Mouse (Mus musculus): ENCODE measurements around the gene Hist3h2ba. TPM values are rescaled to one million over a fixed set of nuclear protein-coding genes. Genes with fewer than 3 reads are reported as not detected.

The Hist3h2ba gene
- polyA plus RNA-seq, 1 experiment from 2014 or later, result 154 TPM

DNA sequence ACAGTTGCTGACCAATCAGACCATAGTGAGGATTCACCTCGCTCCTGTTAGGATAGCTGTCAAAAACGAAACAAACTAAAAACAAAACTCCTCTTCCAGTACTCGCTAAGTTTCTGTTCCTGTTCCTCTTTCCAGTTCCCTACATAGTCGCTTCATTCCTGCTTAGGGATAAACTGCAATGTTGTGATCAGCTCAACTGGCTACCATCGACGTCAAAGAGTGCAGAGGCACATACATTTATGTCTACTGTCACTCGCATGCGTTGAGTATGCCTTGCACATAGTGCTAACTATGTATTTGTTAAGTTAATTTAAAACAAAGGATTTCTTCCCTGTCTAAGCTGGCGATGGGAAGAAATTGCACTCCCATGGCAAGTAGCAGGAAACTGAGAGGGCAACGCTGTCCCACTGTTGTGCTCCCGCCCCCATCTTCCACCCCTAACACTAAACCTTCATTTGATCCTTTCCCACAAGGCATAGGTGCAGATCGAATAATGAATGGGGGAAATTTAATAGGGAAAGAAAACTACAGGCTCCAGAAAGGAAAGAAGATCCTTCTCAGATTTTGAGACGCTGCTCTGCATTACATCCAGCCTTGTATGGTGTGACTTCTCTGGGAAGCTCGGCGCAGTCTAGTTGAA, 10.6 kb downstream of the Hist3h2ba start:
- H3K27ac ChIP-seq, result peak overlapping the region; percentile 77
- H3K4me1 ChIP-seq, result peaks cover 41% of the 10 kb centered on the region
- H3K9me3 ChIP-seq (replicated peaks), result peaks cover 4% of the 10 kb centered on the region; the same call in 1 of the 2 replicates
- no peak for ATAC-seq (ENCODE audit: low FRiP score)
- H3K27me3 ChIP-seq, result peaks cover 18% of the 10 kb centered on the region
- 0 out of 2 replicates have a peak, but pooled peaks cover 4% of the 10 kb centered on the region for H3K36me3 ChIP-seq
- H3K9ac ChIP-seq, result peak overlapping the region; percentile 44; the same call in 1 of the 2 replicates
- 38% methylated on average over 15 of the region's 15 CpGs for WGBS
- H3K4me2 ChIP-seq (replicated peaks), result peak overlapping the region; percentile 53
- peak overlapping the region; percentile 44 for H3K4me3 ChIP-seq

DNA sequence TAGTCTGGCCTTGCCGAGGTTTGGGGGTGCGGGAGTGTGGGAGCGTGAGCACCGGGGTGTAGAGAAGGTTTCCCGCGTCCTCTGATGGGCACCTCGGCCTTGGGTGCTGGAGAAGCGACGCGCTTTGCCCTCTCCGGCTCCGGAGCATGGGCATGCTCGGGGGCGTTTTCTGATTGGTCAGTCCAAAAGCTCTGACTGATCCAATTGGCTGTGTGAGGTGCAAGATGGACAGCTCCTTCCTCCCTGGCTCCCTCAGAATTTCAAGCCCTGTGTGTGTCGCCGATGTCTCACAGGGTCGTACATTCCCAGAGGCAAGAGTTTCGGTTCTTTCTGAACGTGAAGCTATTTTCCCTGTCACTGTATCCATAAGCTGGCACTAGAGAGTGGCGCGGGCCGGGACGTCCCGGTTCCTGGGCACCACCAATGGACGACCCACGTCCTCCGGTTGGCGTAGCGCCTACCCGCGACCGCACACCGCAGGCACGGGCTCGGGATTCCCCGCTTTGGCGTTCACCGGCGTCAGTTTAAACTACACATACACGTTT, 11.3 kb downstream of the Hist3h2ba start:
- Histone ChIP-seq H3K4me2 (replicated peaks) (peak overlapping the region; percentile 53), H3K27ac (peak overlapping the region; percentile 77), H3K27me3 (peaks cover 18% of the 10 kb centered on the region), H3K36me3 (0 out of 2 replicates have a peak, but pooled peaks cover 4% of the 10 kb centered on the region), H3K9me3 (replicated peaks) (peaks cover 4% of the 10 kb centered on the region; the same call in 1 of the 2 replicates), H3K9ac (peak overlapping the region; percentile 44), H3K4me1 (peaks cover 45% of the 10 kb centered on the region), H3K4me3 (peak overlapping the region; percentile 44)
- peak; percentile 85 for ATAC-seq (ENCODE audit: low FRiP score)
- WGBS, result 4% methylated on average over 40 of the region's 40 CpGs

DNA sequence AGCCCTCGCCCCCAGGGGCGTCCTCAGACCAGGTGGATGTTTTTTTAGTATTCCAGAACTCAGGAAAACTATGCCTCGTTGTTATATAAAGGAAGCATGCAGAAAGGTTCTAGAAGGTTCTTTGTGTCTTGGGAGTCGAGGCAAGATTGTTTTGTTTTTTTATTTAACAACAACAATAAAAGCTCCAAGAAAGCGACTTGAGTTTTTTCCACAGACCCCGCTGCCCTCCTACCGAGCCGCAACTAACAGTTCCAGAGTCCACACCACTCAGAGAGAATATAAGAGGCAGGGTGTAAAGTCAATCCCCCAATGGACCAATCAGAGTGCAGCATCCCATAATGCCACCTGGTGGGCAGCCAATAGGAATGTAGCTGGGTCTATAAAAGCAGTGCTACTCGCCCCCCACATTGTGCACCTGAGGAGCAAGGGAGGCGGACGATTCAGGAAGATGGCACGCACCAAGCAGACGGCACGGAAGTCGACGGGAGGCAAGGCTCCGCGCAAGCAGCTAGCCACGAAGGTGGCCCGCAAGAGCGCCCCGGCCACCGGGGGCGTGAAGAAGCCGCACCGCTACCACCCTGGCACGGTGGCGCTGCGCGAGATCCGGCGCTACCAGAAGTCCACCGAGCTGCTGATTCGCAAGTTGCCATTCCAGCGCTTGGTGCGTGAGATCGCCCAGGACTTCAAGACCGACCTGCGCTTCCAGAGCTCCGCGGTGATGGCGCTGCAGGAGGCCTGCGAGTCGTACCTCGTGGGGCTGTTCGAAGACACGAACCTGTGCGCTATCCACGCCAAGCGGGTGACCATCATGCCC, 12.9 kb downstream of the Hist3h2ba start:
- H3K36me3 ChIP-seq, result 0 out of 2 replicates have a peak, but pooled peaks cover 4% of the 10 kb centered on the region
- no peak for ATAC-seq (ENCODE audit: low FRiP score)
- H3K9me3 ChIP-seq (replicated peaks), result peaks cover 4% of the 10 kb centered on the region; the same call in 1 of the 2 replicates
- no peak overlapping the region for H3K9ac ChIP-seq
- 58% methylated on average over 50 of the region's 50 CpGs for WGBS
- H3K4me3 ChIP-seq, result no peak overlapping the region
- H3K27ac ChIP-seq, result no peak overlapping the region
- peaks cover 18% of the 10 kb centered on the region for H3K27me3 ChIP-seq
- H3K4me2 ChIP-seq (replicated peaks), result no peak overlapping the region
- H3K4me1 ChIP-seq, result peaks cover 41% of the 10 kb centered on the region

DNA sequence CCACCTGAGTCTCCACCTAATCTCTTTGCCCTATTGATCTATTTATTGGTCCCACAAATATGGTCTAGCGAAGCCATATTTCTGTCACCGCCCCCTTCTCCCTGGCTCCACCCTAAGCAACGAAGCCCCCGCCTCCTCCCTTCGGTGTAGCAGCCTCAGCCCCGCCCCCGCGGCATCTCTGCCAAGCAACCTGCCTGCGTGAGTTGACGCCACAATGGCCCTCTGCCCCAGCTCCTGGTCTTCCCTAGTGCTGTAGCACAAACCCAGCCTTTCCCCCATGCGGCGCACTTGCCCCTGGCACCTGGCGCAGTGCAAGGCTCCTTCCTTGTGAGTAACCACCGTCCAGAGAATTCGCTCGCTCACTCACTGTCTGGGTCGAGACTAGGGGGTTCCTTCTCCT, 14.8 kb downstream of the Hist3h2ba start:
- no peak for ATAC-seq (ENCODE audit: low FRiP score)
- H3K27ac ChIP-seq, result no peak overlapping the region
- WGBS, result 40% methylated on average over 17 of the region's 17 CpGs
- no peak overlapping the region for H3K4me2 ChIP-seq (replicated peaks)
- no peak overlapping the region for H3K9ac ChIP-seq
- no peak overlapping the region for H3K4me3 ChIP-seq
- peaks cover 4% of the 10 kb centered on the region; the same call in 1 of the 2 replicates for H3K9me3 ChIP-seq (replicated peaks)
- H3K4me1 ChIP-seq, result peaks cover 21% of the 10 kb centered on the region
- H3K36me3 ChIP-seq, result peaks cover 6% of the 10 kb centered on the region
- peaks cover 18% of the 10 kb centered on the region for H3K27me3 ChIP-seq

DNA sequence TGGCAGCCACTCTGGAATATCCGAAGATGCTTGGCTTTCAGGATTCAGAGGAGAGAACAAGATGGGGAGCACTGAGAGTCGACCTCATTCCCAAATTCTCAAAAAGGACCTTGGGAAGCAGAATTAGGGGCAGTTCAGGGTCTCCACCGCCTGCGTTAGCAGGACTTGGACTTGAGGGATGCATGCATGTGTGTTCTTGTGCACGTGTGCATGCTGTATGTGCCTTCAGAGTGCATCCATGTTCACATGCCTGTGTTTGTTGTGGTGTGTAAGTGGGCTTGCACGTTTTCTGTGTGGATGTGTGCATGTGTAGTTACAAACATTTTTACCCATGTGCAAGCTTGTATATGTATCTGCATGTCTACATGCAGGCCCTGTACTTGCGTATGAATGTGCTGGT, 15.5 kb downstream of the Hist3h2ba start:
- peaks cover 7% of the 10 kb centered on the region for H3K36me3 ChIP-seq
- WGBS, result 86% methylated on average over 7 of the region's 7 CpGs
- H3K9me3 ChIP-seq (replicated peaks), result peaks cover 4% of the 10 kb centered on the region; the same call in 1 of the 2 replicates
- no peak overlapping the region for H3K4me3 ChIP-seq
- ATAC-seq (ENCODE audit: low FRiP score), result no peak
- no peak overlapping the region for H3K27ac ChIP-seq
- peaks cover 17% of the 10 kb centered on the region for H3K4me1 ChIP-seq
- H3K4me2 ChIP-seq (replicated peaks), result no peak overlapping the region
- H3K27me3 ChIP-seq, result peaks cover 18% of the 10 kb centered on the region
- H3K9ac ChIP-seq, result no peak overlapping the region

DNA sequence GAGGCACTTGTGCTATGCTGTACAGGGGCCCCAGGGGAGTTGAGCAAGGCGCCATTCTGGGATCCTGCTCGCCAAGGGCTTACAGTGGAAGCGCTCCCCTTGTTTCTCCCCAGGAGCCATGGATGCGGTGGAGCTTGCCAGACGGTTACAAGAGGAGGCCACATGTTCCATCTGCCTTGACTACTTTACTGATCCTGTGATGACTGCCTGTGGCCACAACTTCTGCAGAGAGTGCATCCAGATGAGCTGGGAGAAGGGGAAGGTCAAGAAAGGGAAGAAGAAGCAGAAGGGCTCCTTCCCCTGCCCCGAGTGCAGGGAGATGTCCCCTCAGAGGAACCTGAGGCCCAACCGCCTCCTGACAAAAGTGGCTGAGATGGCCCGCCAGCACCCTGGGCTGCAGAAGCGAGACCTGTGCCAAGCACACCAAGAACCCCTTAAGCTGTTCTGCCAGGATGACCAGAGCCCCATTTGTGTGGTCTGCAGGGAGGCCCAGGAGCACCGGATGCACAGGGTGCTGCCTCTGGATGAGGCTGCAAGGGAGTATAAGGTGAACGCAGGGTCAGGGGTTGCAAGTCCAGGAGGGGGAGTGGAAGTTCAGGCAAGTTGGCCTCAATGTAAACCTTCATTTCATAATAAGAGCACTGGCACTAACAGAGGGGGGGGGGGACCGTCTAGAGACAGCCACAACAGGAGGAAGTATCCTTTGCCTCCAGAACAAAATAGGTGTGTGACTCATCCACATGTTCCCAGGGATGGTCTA, 16.5 kb downstream of the Hist3h2ba start:
- Histone ChIP-seq H3K27me3 (peaks cover 18% of the 10 kb centered on the region), H3K27ac (no peak overlapping the region), H3K36me3 (peaks cover 15% of the 10 kb centered on the region), H3K9me3 (replicated peaks) (peaks cover 4% of the 10 kb centered on the region; the same call in 1 of the 2 replicates), H3K4me2 (replicated peaks) (no peak overlapping the region), H3K9ac (no peak overlapping the region), H3K4me3 (no peak overlapping the region), H3K4me1 (peaks cover 13% of the 10 kb centered on the region)
- ATAC-seq (ENCODE audit: low FRiP score), result peak; percentile 17; the same call in 1 of the 2 replicates
- WGBS, result 44% methylated on average over 12 of the region's 12 CpGs

DNA sequence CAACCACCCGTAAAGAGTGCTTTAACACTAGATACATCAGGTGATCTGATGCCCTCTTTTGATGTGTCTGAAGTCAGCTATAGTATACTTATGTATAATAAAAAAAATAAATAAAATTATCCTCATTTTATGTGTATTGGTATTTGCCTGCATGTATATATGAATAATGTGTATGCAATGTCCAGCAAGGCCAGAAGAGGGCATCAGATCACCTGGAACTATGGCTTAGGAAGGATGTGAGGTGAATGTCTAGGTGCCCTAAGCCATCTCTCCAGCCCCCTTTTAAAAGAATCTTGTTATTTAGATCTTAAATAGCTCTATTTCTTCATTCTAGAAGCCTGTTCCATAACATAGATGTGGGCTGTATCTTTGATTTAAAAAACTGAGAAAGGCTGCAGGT, 18.6 kb downstream of the Hist3h2ba start:
- WGBS, result 95% methylated on average over 1 of the region's 1 CpGs
- H3K27me3 ChIP-seq, result peaks cover 9% of the 10 kb centered on the region
- peaks cover 29% of the 10 kb centered on the region for H3K36me3 ChIP-seq
- H3K9ac ChIP-seq, result no peak overlapping the region
- no peak overlapping the region for H3K4me2 ChIP-seq (replicated peaks)
- ATAC-seq (ENCODE audit: low FRiP score), result no peak
- H3K27ac ChIP-seq, result no peak overlapping the region
- H3K4me3 ChIP-seq, result no peak overlapping the region
- peaks cover 13% of the 10 kb centered on the region for H3K4me1 ChIP-seq
- no peaks in the 10 kb centered on the region for H3K9me3 ChIP-seq (replicated peaks)

DNA sequence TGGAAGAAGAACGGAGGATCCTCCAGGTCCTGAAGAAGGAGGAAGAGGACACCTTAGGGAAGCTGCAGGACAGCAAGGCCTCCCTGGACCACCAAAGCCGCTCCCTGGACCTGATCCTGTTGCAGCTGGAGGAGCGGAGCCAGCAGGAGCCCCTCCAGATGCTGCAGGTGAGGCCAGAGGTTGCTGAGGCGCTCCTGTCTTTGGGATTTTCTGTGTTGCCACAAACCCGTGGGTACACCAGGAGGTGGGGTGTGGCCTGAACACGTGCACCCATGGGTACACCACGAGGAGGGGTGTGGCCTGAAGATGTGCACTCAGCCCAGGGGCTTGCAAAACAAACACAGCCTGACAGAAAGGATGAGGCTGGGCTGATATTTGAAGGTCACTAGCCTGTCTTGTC, 19.8 kb downstream of the Hist3h2ba start:
- no peaks in the 10 kb centered on the region for H3K9me3 ChIP-seq (replicated peaks)
- ATAC-seq (ENCODE audit: low FRiP score), result no peak
- no peaks in the 10 kb centered on the region; the same call in 1 of the 2 replicates for H3K27me3 ChIP-seq
- H3K27ac ChIP-seq, result no peak overlapping the region
- H3K9ac ChIP-seq, result no peak overlapping the region
- peaks cover 29% of the 10 kb centered on the region for H3K36me3 ChIP-seq
- H3K4me1 ChIP-seq, result peaks cover 10% of the 10 kb centered on the region
- 80% methylated on average over 7 of the region's 7 CpGs for WGBS
- no peak overlapping the region for H3K4me2 ChIP-seq (replicated peaks)
- H3K4me3 ChIP-seq, result no peak overlapping the region

DNA sequence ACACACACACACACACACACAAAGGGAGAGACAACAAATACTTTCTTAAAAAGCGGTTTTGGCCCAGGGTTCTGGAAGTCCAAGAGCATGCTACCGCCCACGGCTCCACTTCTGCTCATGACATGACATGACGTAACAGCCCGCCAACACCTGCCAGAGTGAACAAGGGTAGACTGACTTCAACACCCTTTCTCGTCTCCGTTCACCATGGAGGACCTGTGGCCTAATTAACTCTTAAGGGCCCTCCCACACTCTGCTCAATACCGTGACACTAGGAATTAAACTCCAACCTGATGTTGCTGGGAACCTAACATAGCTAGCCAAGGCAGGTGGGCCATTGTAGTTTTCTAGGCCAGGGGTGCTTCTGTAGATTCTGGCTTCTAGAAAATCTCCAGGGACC, 20.3 kb downstream of the Hist3h2ba start:
- Histone ChIP-seq H3K4me2 (replicated peaks) (no peak overlapping the region), H3K36me3 (peaks cover 29% of the 10 kb centered on the region), H3K27me3 (no peaks in the 10 kb centered on the region), H3K9me3 (replicated peaks) (no peaks in the 10 kb centered on the region), H3K27ac (no peak overlapping the region), H3K4me1 (peaks cover 9% of the 10 kb centered on the region), H3K4me3 (no peak overlapping the region), H3K9ac (no peak overlapping the region)
- WGBS, result 91% methylated on average over 8 of the region's 8 CpGs
- ATAC-seq (ENCODE audit: low FRiP score), result no peak

DNA sequence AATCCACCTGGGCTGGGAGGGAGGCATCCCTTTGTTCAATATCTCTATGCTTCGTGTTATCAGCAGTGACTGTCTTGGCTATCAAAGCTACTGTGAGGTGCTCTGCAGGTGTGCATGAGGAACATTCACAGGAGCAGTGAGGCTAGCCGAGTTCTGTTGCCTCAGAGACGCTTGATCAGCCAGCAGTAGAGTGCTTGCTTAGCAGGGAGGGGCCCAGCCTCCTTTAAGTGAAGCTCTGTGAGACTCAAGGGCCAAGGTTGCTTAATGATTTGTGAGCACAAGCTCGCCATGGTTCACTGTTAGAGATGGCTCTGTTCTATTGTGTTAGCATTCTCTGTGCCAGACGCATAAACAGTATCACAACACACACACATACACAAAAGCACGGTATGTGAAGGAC, 20.9 kb downstream of the Hist3h2ba start:
- WGBS, result 77% methylated on average over 6 of the region's 6 CpGs
- peaks cover 33% of the 10 kb centered on the region for H3K36me3 ChIP-seq

DNA sequence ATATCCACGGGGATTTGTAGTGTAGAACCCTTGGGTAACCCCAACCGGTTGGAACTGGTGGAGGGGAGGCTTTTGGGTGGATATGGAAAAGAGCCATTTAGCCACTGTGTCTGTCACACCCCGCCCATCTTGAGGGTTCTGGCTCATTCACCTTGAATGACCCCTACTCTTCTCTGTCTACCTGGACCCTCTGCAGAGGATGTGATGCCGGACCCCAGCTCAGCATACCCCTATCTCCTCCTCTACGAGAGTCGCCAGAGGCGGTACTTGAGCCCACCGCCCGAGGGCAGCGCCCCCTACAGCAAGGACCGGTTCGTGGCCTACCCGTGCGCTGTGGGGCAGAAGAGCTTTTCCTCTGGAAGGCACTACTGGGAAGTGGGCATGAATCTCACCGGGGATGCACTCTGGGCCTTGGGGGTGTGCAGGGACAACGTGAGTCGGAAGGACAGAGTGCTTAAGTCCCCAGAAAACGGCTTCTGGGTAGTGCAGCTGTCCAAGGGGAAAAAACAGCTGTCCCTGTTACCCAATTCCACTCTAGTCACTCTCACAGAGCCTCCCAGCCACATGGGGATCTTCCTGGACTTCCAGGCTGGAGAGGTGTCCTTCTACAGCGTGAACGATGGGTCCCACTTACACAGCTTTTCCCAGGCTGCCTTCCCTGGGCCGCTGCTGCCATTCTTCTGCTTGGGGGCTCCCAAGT, 22.3 kb downstream of the Hist3h2ba start:
- no peak for ATAC-seq (ENCODE audit: low FRiP score)
- no peaks in the 10 kb centered on the region for H3K9me3 ChIP-seq (replicated peaks)
- H3K27ac ChIP-seq, result no peak overlapping the region
- H3K27me3 ChIP-seq, result no peaks in the 10 kb centered on the region
- whole genome bisulfite sequencing, result 90% methylated on average over 21 of the region's 21 CpGs
- H3K4me3 ChIP-seq, result no peak overlapping the region
- H3K4me2 ChIP-seq (replicated peaks), result no peak overlapping the region
- H3K4me1 ChIP-seq, result peaks cover 5% of the 10 kb centered on the region; the same call in 1 of the 2 replicates
- H3K9ac ChIP-seq, result no peak overlapping the region
- H3K36me3 ChIP-seq, result peaks cover 33% of the 10 kb centered on the region

More for the DNA sequence above, 20.9 kb downstream of the Hist3h2ba start:
- Histone ChIP-seq H3K4me3 (no peak overlapping the region), H3K27me3 (no peaks in the 10 kb centered on the region), H3K4me1 (peaks cover 9% of the 10 kb centered on the region), H3K4me2 (replicated peaks) (no peak overlapping the region), H3K27ac (no peak overlapping the region), H3K9me3 (replicated peaks) (no peaks in the 10 kb centered on the region), H3K9ac (no peak overlapping the region)
- no peak for ATAC-seq (ENCODE audit: low FRiP score)
